Comparison of ENCODE assay signal across 21 mouse cellular contexts in the genomic region with DNA sequence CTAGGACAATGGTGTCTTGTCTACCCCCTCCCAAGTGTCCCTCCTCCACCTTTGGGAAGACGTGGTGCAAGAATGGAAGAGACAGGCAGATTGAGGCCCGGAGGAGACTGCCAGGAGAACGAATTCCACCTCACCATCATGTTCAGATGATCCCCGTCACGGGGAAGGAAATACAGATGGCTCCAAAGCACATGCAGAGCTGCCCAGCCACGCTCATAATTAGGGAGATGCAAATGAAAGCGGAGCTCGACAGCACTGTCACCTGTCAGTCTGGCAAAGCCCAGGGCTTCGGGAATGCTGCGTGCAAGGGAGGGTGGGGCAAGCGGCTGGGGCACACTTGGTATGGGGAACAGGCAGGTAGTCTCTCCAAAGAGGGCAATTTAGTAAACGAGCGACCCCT. TPM values are rescaled to one million over a fixed set of nuclear protein-coding genes. Genes with fewer than 3 reads are reported as not detected.
DNase-seq lines count a peak whose midpoint lies in the region; ATAC-seq and TF ChIP-seq lines count a peak whose summit lies in the region.
"Had no signal": no experiment of that assay in that cellular context is flagged by ENCODE, and none has a peak within 500 bp of the region (broad histone marks: within the 10 kb centered on the region; RNA-seq: fewer than 3 reads in every experiment).

No protein-coding gene starts in this region.

- no peak overlapping the region for H3K4me2 ChIP-seq in hindbrain, postnatal 0 days (ENCODE audit: low read depth, low read length)
- H3K4me2 ChIP-seq in hindbrain, embryonic 12.5 days (replicated peaks), result no peak overlapping the region
- H3K4me2 ChIP-seq: embryonic facial prominence, embryonic 13.5 days; heart, embryonic 11.5 days; intestine, embryonic 15.5 days had no signal

- WGBS in hindbrain, postnatal 0 days, result 70% methylated on average over 13 of the region's 13 CpGs
- 77% methylated on average over 13 of the region's 13 CpGs for WGBS in hindbrain, embryonic 12.5 days
- 80% methylated on average over 13 of the region's 13 CpGs for WGBS in midbrain, embryonic 10.5 days

- H3K36me3 ChIP-seq in hindbrain, postnatal 0 days (ENCODE audit: insufficient read depth, low read length), result peaks cover 16% of the 10 kb centered on the region; the same call in 1 of the 2 replicates
- H3K36me3 ChIP-seq in hindbrain, embryonic 12.5 days, result peaks cover 18% of the 10 kb centered on the region; the same call in 1 of the 2 replicates
- peaks cover 13% of the 10 kb centered on the region for H3K36me3 ChIP-seq in midbrain, embryonic 10.5 days
- H3K36me3 ChIP-seq: intestine, embryonic 15.5 days had no signal

- no peak for ATAC-seq in cerebellum, adult (ENCODE audit: insufficient number of reproducible peaks, low FRiP score, low TSS enrichment)
- no peak for ATAC-seq in hindbrain, postnatal 0 days
- ATAC-seq in hindbrain, embryonic 12.5 days (ENCODE audit: low FRiP score), result no peak
- ATAC-seq: intestine, embryonic 15.5 days had no signal

- no peak for TF ChIP-seq CTCF in hindbrain, postnatal 0 days (IDR thresholded peaks at IDR 0.05; ENCODE audit: low read depth)

- H3K27ac ChIP-seq in hindbrain, postnatal 0 days, result peak overlapping the region; percentile 0; the same call in 1 of the 2 replicates
- H3K27ac ChIP-seq in hindbrain, embryonic 12.5 days, result no peak overlapping the region
- H3K27ac ChIP-seq in midbrain, embryonic 10.5 days (replicated peaks), result no peak overlapping the region
- H3K27ac ChIP-seq: embryonic facial prominence, embryonic 13.5 days; hindbrain, embryonic 10.5 days; intestine, embryonic 15.5 days had no signal

- peak; percentile 57 to 59 for DNase-seq in cerebellum, postnatal 14 days
- DNase-seq in hindbrain, postnatal 0 days (ENCODE audit: low spot score), result no peak
- peak; percentile 21 for DNase-seq in left cerebral cortex, postnatal 4 days
- no peak for DNase-seq in left cerebral cortex, adult 11 months (ENCODE audit: low spot score)
- DNase-seq in midbrain, embryonic 10.5 days (ENCODE audit: low spot score), result no peak
- no peak for DNase-seq in adrenal gland, postnatal 4 days (ENCODE audit: low spot score in 2 of 2)
- DNase-seq: adrenal gland, postnatal 10 days; cerebellum, adult 8-10 months; cerebellum, postnatal 36 days; gastrocnemius, postnatal 10 days; heart, adult 18-20 months; kidney, adult 18-20 months had no signal

- no peak overlapping the region for H3K9ac ChIP-seq in hindbrain, postnatal 0 days (replicated peaks; ENCODE audit: low read length)
- no peak overlapping the region for H3K9ac ChIP-seq in hindbrain, embryonic 12.5 days
- H3K9ac ChIP-seq: embryonic facial prominence, embryonic 13.5 days; intestine, embryonic 15.5 days had no signal

- H3K4me1 ChIP-seq in hindbrain, postnatal 0 days (ENCODE audit: insufficient read depth, low read length), result no peaks in the 10 kb centered on the region; the same call in 1 of the 2 replicates
- peaks cover 16% of the 10 kb centered on the region for H3K4me1 ChIP-seq in hindbrain, embryonic 12.5 days
- peaks cover 12% of the 10 kb centered on the region for H3K4me1 ChIP-seq in midbrain, embryonic 10.5 days
- H3K4me1 ChIP-seq: embryonic facial prominence, embryonic 13.5 days; intestine, embryonic 15.5 days had no signal

- H3K27me3 ChIP-seq in hindbrain, postnatal 0 days (ENCODE audit: insufficient read depth, low read length), result no peaks in the 10 kb centered on the region
- H3K27me3 ChIP-seq in hindbrain, embryonic 12.5 days, result peaks cover 3% of the 10 kb centered on the region; the same call in 1 of the 2 replicates
- H3K27me3 ChIP-seq in midbrain, embryonic 10.5 days (ENCODE audit: low read depth, poor library complexity, severe bottlenecking), result peaks cover 8% of the 10 kb centered on the region; the same call in 1 of the 2 replicates
- H3K27me3 ChIP-seq: intestine, embryonic 15.5 days had no signal

- no peaks in the 10 kb centered on the region for H3K9me3 ChIP-seq in hindbrain, postnatal 0 days (ENCODE audit: low read length)
- H3K9me3 ChIP-seq in hindbrain, embryonic 12.5 days (replicated peaks), result no peaks in the 10 kb centered on the region
- H3K9me3 ChIP-seq in midbrain, embryonic 10.5 days (replicated peaks), result no peaks in the 10 kb centered on the region
- H3K9me3 ChIP-seq: embryonic facial prominence, embryonic 13.5 days; hindbrain, embryonic 10.5 days; intestine, embryonic 15.5 days had no signal

- H3K4me3 ChIP-seq in hindbrain, postnatal 0 days (ENCODE audit: low read length), result no peak overlapping the region
- H3K4me3 ChIP-seq in hindbrain, embryonic 12.5 days, result no peak overlapping the region
- H3K4me3 ChIP-seq in midbrain, embryonic 10.5 days, result no peak overlapping the region
- H3K4me3 ChIP-seq: embryonic facial prominence, embryonic 13.5 days; hindbrain, embryonic 10.5 days; intestine, embryonic 15.5 days had no signal

- intact Hi-C loops in left cerebral cortex, postnatal 4 days (cut with DNase I), result no loop called here

RNA-seq across cellular contexts. Expression of gene Hrk, which starts 33.0 kb away (rescaled TPM):
- 14.0 TPM in 2 replicates for total RNA-seq in hindbrain, postnatal 0 days (2014; rRNA removed)
- 4.3 and 4.6 TPM in 2 replicates for polyA plus RNA-seq in hindbrain, postnatal 0 days (2015; fragmentation: Nextera tagmentation; extraction: Ambion mirVana)
- 1.8 TPM in 2 replicates for polyA plus RNA-seq in hindbrain, embryonic 12.5 days (2016; fragmentation: Nextera tagmentation; extraction: Ambion mirVana)
- total RNA-seq in left cerebral cortex, postnatal 4 days (2021), result 10 to 100 TPM; 15.8 to 20.7 TPM
- 0.06 and 0.10 TPM in 2 replicates for polyA plus RNA-seq in midbrain, embryonic 10.5 days (2016; fragmentation: Nextera tagmentation; extraction: Ambion mirVana)
- 1 to 10 TPM; 1.3 to 1.5 TPM for total RNA-seq in adrenal gland, postnatal 4 days (2021)
- total RNA-seq: gastrocnemius, postnatal 4 days; MEL had no signal
- polyA plus RNA-seq: C2C12; heart, embryonic 11.5 days had no signal

RNA-seq across cellular contexts. Expression of gene Fbxw8, which starts 42.2 kb away (rescaled TPM):
- total RNA-seq in hindbrain, postnatal 0 days (2014; rRNA removed), result 57.5 and 58.0 TPM in 2 replicates
- polyA plus RNA-seq in hindbrain, postnatal 0 days (2015; fragmentation: Nextera tagmentation; extraction: Ambion mirVana), result 18.0 and 18.2 TPM in 2 replicates
- polyA plus RNA-seq in hindbrain, embryonic 12.5 days (2016; fragmentation: Nextera tagmentation; extraction: Ambion mirVana), result 42.0 and 45.0 TPM in 2 replicates
- total RNA-seq in left cerebral cortex, postnatal 4 days (2021), result 10 to 100 TPM; 45.6 to 45.8 TPM
- polyA plus RNA-seq in midbrain, embryonic 10.5 days (2016; fragmentation: Nextera tagmentation; extraction: Ambion mirVana), result 31.7 and 32.2 TPM in 2 replicates
- total RNA-seq in adrenal gland, postnatal 4 days (2021), result 10 to 100 TPM; 53.7 to 62.5 TPM

RNA-seq across cellular contexts. Expression of gene Rnft2, which starts 47.5 kb away (rescaled TPM):
- 108 and 114 TPM in 2 replicates for total RNA-seq in hindbrain, postnatal 0 days (2014; rRNA removed)
- polyA plus RNA-seq in hindbrain, postnatal 0 days (2015; fragmentation: Nextera tagmentation; extraction: Ambion mirVana), result 11.3 TPM in 2 replicates
- polyA plus RNA-seq in hindbrain, embryonic 12.5 days (2016; fragmentation: Nextera tagmentation; extraction: Ambion mirVana), result 9.4 and 11.0 TPM in 2 replicates
- 10 to 100 TPM; 77.0 to 91.2 TPM for total RNA-seq in left cerebral cortex, postnatal 4 days (2021)
- polyA plus RNA-seq in midbrain, embryonic 10.5 days (2016; fragmentation: Nextera tagmentation; extraction: Ambion mirVana), result 5.0 and 7.2 TPM in 2 replicates
- total RNA-seq in adrenal gland, postnatal 4 days (2021), result 1 to 10 TPM; 9.3 to 9.9 TPM

RNA-seq across cellular contexts. Expression of gene 2410131K14Rik, which starts 47.6 kb away (rescaled TPM):
- total RNA-seq in hindbrain, postnatal 0 days (2014; rRNA removed), result 30.4 and 31.9 TPM in 2 replicates
- polyA plus RNA-seq in hindbrain, postnatal 0 days (2015; fragmentation: Nextera tagmentation; extraction: Ambion mirVana), result 16.5 and 18.0 TPM in 2 replicates
- 12.9 and 13.4 TPM in 2 replicates for polyA plus RNA-seq in hindbrain, embryonic 12.5 days (2016; fragmentation: Nextera tagmentation; extraction: Ambion mirVana)
- 10 to 100 TPM; 22.8 to 23.8 TPM for total RNA-seq in left cerebral cortex, postnatal 4 days (2021)
- polyA plus RNA-seq in midbrain, embryonic 10.5 days (2016; fragmentation: Nextera tagmentation; extraction: Ambion mirVana), result 11.3 and 11.7 TPM in 2 replicates
- 1 to 10 TPM; 6.2 to 6.3 TPM for total RNA-seq in adrenal gland, postnatal 4 days (2021)

Comparison
In these comparisons a context has a peak if more than half of its experiments do, and no peak if none do; other contexts are left out.
1. DNase-seq: peak in cerebellum, postnatal 14 days (2 of 2) and left cerebral cortex, postnatal 4 days (single experiment); none in hindbrain, postnatal 0 days (single experiment), left cerebral cortex, adult 11 months (single experiment), midbrain, embryonic 10.5 days (single experiment) and adrenal gland, postnatal 4 days (0 of 2).
2. RNA of gene Rnft2, which starts 47.5 kb away (total RNA-seq): 108 to 114 TPM in hindbrain, postnatal 0 days and 77.0 to 91.2 TPM in left cerebral cortex, postnatal 4 days; 9.3 to 9.9 TPM in adrenal gland, postnatal 4 days; every median in the first group is over 4 times any median in the second.